Mouse (Mus musculus) midbrain, postnatal 0 days (tissue): ENCODE measurements around the gene R3hdm4. TPM values are rescaled to one million over a fixed set of nuclear protein-coding genes. Genes with fewer than 3 reads are reported as not detected.
A peak's percentile ranks its signal among the peaks of the same experiment; 100 is the strongest.
"Not testable (repeated sequence)": the region's sequence is repeated elsewhere in the genome, so short reads cannot be mapped to it uniquely, and the experiment has no call there.

Source experiments
- ATAC-seq: fragments of 200-750 bp; cut with Nextera tagmentation; 2 replicates; pipeline ENCODE4 v1.8.0; 2017; ENCODE audit warnings: moderate number of reproducible peaks, mild to moderate bottlenecking, moderate TSS enrichment, moderate library complexity; ENCODE audit not compliant: low FRiP score
- DNase-seq: peaks from one replicate; pipeline ENCODE4 v3.0.0-alpha.2; 2015; ENCODE audit warnings: low spot score
- H3K27ac ChIP-seq: fragments of 300-500 bp; sonication (generic); 2 replicates; pipeline ENCODE4 v1.5.1; 2014; ENCODE audit warnings: low read depth, mild to moderate bottlenecking, low read length, mixed read lengths
- H3K27me3 ChIP-seq: fragments of 300-500 bp; sonication (generic); 2 replicates; pipeline ENCODE4 v1.6.1; 2014; ENCODE audit warnings: low read length, control low read depth, mixed read lengths; ENCODE audit not compliant: insufficient read depth
- H3K36me3 ChIP-seq: fragments of 300-500 bp; sonication (generic); 2 replicates; pipeline ENCODE4 v1.6.1; 2014; ENCODE audit warnings: low read length, control low read depth, mixed read lengths; ENCODE audit not compliant: insufficient read depth
- H3K4me1 ChIP-seq: fragments of 300-500 bp; sonication (generic); 2 replicates; pipeline ENCODE4 v1.6.1; 2014; ENCODE audit warnings: mild to moderate bottlenecking, control low read depth, antibody characterized with exemption, low read length, mixed read lengths; ENCODE audit not compliant: insufficient read depth
- H3K4me2 ChIP-seq: fragments of 300-500 bp; sonication (generic); 2 replicates; pipeline ENCODE4 v1.6.1; 2014; ENCODE audit warnings: low read depth, mild to moderate bottlenecking, low read length, mixed read lengths; ENCODE audit not compliant: poor library complexity, severe bottlenecking
- H3K4me3 ChIP-seq: fragments of 300-500 bp; sonication (generic); 2 replicates; pipeline ENCODE4 v1.5.1; 2014; ENCODE audit warnings: low read depth, mild to moderate bottlenecking, low read length, moderate library complexity
- H3K9ac ChIP-seq: fragments of 300-500 bp; sonication (generic); replicated peaks from 2 replicates; pipeline ENCODE4 v1.6.1; 2014; ENCODE audit warnings: mild to moderate bottlenecking, low read length, moderate library complexity, mixed read lengths; ENCODE audit not compliant: poor library complexity, severe bottlenecking
- H3K9me3 ChIP-seq: fragments of 300-500 bp; sonication (generic); 2 replicates; pipeline ENCODE4 v1.6.1; 2016; ENCODE audit warnings: low read length, control low read depth
- CTCF ChIP-seq: IDR thresholded peaks from 2 replicates; pipeline ENCODE4 v1.5.1; 2016; ENCODE audit warnings: antibody characterized with exemption, mild to moderate bottlenecking
- WGBS: fragments of 180-500 bp; shearing (Covaris S2); extraction: QIAGEN DNeasy Blood & Tissue Kit; methylation state at CpG from one replicate; pipeline ENCODE4 v1.1.7; 2014; 5-methylcytosine and 5-hydroxymethylcytosine counted together
- polyA plus RNA-seq: library from polyadenylated mRNA; unstranded; fragments of >200 nt; fragmentation: Nextera tagmentation; extraction: Ambion mirVana; gene quantifications from 2 replicates; pipeline ENCODE4 v1.2.1, GENCODE M21; 2015
- total RNA-seq: library from RNA; depleted of rRNA; stranded (reverse); fragments of >200 nt; gene quantifications from 2 replicates; pipeline ENCODE4 v1.2.3, GENCODE M21; 2014

R3hdm4 gene
- total and polyA plus RNA-seq, 2 experiments from 2014 or later, result 118 to 301 TPM

DNA sequence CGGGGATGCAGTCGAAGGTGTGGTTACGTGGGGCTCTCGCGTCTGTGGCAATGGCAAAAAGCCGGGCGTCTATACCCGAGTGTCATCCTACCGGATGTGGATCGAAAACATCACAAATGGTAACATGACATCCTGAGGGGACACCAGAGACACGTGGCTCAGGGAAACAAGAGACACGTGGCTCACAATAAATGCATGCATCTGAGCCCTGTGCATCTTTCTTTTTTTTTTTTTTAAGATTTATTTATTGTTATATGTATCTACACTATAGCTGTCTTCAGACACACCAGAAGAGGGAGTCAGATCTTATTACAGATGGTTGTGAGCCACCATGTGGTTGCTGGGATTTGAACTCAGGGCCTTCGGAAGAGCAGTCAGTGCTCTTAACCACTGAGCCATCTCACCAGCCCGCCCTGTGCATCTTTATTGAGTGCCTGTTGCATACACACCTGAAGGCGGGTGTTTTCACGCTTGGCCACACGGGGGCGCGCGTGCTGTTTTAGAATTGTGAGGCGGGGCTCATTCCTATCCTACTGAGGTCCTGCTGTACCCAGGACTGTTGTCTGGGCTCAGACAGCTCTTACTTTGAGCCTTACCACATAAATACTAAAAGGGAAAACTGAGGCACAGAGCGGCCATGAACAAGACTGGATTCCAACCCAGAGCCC, 28.4 kb downstream of the R3hdm4 start:
- not testable (repeated sequence) for H3K4me1 ChIP-seq, H3K9ac ChIP-seq, H3K4me2 ChIP-seq, H3K27ac ChIP-seq, H3K9me3 ChIP-seq, H3K27me3 ChIP-seq, H3K4me3 ChIP-seq
- TF ChIP-seq CTCF, result peak; percentile 82
- WGBS, result 47% methylated on average over 22 of the region's 22 CpGs
- peaks cover 28% of the 10 kb centered on the region for H3K36me3 ChIP-seq
- ATAC-seq (0 out of 2 replicates have a peak, but pooled peaks have one; percentile 55), DNase-seq (peak; percentile 70)

- H3K27me3 ChIP-seq, result no peaks in the 10 kb centered on the region
- no peak for ATAC-seq
- H3K4me1 ChIP-seq, result no peaks in the 10 kb centered on the region
- no peaks in the 10 kb centered on the region for H3K9me3 ChIP-seq
- H3K4me3 ChIP-seq, result no peak within 1 kb of the TSS
- peaks cover 10% of the 10 kb centered on the region; the same call in 1 of the 2 replicates for H3K36me3 ChIP-seq
- TF ChIP-seq CTCF, result no peak
- no peak within 1 kb of the TSS for H3K4me2 ChIP-seq
- no peak for DNase-seq
- no peak within 1 kb of the TSS for H3K27ac ChIP-seq
- WGBS, result 33% methylated on average over 5 of the region's 5 CpGs
- H3K9ac ChIP-seq, result no peak within 1 kb of the TSS
Measured at GRCm38 (mm10) chr10:79890670-79891069, 30.3 kb downstream of the R3hdm4 start, which contains the start of gene Cfd. TSS of gene Cfd (plus strand) at chr10:79890853.

GRCm38 (mm10) chr10:79889386-79889785, 31.6 kb downstream of the R3hdm4 start:
- Histone ChIP-seq H3K4me1 (no peaks in the 10 kb centered on the region), H3K4me2 (no peak overlapping the region), H3K9me3 (no peaks in the 10 kb centered on the region), H3K4me3 (no peak overlapping the region), H3K27me3 (no peaks in the 10 kb centered on the region), H3K9ac (no peak overlapping the region), H3K36me3 (0 out of 2 replicates have a peak, but pooled peaks cover 2% of the 10 kb centered on the region), H3K27ac (no peak overlapping the region)
- TF ChIP-seq CTCF, result no peak
- DNase-seq (no peak), ATAC-seq (no peak)
- 80% methylated on average over 2 of the region's 2 CpGs for WGBS

DNA sequence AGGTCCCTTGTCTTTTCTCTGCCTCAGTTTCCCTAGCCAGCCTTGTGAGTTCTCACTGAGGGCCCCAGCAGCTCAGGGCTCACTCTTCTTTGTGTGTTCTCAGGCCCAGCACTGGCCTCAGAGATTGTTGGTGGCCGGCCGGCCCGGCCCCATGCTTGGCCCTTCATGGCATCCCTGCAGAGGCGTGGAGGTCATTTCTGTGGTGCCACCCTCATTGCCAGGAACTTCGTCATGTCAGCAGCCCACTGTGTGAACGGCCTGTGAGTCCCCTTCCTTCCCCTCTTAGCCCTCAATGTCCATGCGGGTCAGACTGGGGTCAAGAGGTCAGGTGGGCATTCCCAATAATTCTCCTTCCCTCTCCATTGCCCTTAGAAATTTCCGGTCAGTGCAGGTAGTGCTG, 34.4 kb downstream of the R3hdm4 start:
- no peak for TF ChIP-seq CTCF
- no peaks in the 10 kb centered on the region for H3K9me3 ChIP-seq
- no peak overlapping the region for H3K4me2 ChIP-seq
- 80% methylated on average over 8 of the region's 8 CpGs for WGBS
- no peaks in the 10 kb centered on the region for H3K36me3 ChIP-seq
- H3K4me1 ChIP-seq, result no peaks in the 10 kb centered on the region; the same call in 1 of the 2 replicates
- DNase-seq, result no peak
- H3K4me3 ChIP-seq, result no peak overlapping the region
- no peak overlapping the region for H3K27ac ChIP-seq
- H3K9ac ChIP-seq, result no peak overlapping the region
- no peak for ATAC-seq
- no peaks in the 10 kb centered on the region for H3K27me3 ChIP-seq

DNA sequence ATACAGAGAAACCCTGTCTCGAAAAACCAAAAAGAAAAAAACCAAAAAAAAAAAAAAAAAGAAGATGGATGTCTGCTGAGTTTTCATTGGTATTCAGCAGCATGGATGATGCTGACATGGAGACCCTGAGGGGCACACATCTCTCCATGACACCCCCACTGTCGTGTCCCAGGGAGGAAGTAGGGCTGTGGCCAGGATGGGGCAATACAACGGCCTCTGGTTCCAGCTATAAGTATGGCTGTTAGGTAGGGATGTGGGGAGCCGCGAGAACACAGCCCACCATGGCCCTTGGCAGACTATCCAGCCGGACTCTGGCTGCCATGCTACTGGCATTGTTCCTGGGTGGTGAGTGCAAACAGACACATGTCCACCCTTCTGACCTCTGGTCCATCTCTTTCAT, 35.0 kb downstream of the R3hdm4 start, which contains the start of gene Elane:
Elane (plus strand) TSS at position 194 of the 400 bp plus-strand sequence.
- H3K4me1 ChIP-seq, result no peaks in the 10 kb centered on the region; the same call in 1 of the 2 replicates
- no peaks in the 10 kb centered on the region for H3K27me3 ChIP-seq
- no peak for DNase-seq
- H3K4me2 ChIP-seq, result no peak within 1 kb of the TSS
- H3K4me3 ChIP-seq, result no peak within 1 kb of the TSS
- no peaks in the 10 kb centered on the region for H3K9me3 ChIP-seq
- no peaks in the 10 kb centered on the region for H3K36me3 ChIP-seq
- H3K9ac ChIP-seq, result no peak within 1 kb of the TSS
- no peak for TF ChIP-seq CTCF
- H3K27ac ChIP-seq, result no peak within 1 kb of the TSS
- 80% methylated on average over 6 of the region's 6 CpGs for WGBS
- ATAC-seq, result no peak

- not testable (repeated sequence) for DNase-seq, H3K9me3 ChIP-seq, H3K27ac ChIP-seq, H3K4me3 ChIP-seq, H3K9ac ChIP-seq, H3K36me3 ChIP-seq, ATAC-seq, H3K27me3 ChIP-seq, H3K4me2 ChIP-seq, H3K4me1 ChIP-seq
- 66% methylated on average over 2 of the region's 3 CpGs for WGBS
Measured at GRCm38 (mm10) chr10:79884938-79885337, 36.1 kb downstream of the R3hdm4 start.
